Mouse (Mus musculus) layer of hippocampus, adult 18-20 months (tissue): Measurements from ENCODE around the gene Defb23. TPM values are rescaled to one million over a fixed set of nuclear protein-coding genes. Genes with fewer than 3 reads are reported as not detected.
"Not testable (repeated sequence)": the region's sequence is repeated elsewhere in the genome, so short reads cannot be mapped to it uniquely, and the experiment has no call there.

ENCODE experiments used
- DNase-seq, 2 experiments: peaks; one replicate each; pipeline ENCODE4 v3.0.0; 2022; ENCODE audit warnings: low spot score in 2 of 2
- total RNA-seq, 2 experiments: library from RNA; stranded (reverse); gene quantifications; 2 replicates each; pipeline ENCODE4 v1.2.3; 2021

The Defb23 gene
- total RNA-seq, 2 experiments from 2014 or later, result not detected

DNA sequence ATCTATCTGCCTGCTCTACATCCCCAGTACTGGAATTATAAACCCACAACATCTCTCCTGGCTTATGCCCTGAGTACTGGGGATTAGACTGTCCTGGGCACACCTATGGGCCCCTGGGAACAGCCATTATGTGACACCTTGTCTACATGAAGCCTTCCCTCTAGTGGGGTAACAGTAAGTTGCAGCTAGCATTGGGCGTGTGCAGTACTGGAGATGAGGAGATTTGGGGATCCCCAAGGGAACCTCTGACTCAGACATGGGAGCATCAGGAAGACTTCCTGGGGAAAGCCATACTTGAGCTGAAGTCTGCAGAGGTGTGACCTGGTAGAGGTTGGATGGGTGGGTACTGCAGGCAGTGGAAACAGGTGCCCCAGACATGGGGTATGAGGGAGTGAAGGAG, 25.5 kb downstream of the Defb23 start:
- DNase-seq, result no peak

DNA sequence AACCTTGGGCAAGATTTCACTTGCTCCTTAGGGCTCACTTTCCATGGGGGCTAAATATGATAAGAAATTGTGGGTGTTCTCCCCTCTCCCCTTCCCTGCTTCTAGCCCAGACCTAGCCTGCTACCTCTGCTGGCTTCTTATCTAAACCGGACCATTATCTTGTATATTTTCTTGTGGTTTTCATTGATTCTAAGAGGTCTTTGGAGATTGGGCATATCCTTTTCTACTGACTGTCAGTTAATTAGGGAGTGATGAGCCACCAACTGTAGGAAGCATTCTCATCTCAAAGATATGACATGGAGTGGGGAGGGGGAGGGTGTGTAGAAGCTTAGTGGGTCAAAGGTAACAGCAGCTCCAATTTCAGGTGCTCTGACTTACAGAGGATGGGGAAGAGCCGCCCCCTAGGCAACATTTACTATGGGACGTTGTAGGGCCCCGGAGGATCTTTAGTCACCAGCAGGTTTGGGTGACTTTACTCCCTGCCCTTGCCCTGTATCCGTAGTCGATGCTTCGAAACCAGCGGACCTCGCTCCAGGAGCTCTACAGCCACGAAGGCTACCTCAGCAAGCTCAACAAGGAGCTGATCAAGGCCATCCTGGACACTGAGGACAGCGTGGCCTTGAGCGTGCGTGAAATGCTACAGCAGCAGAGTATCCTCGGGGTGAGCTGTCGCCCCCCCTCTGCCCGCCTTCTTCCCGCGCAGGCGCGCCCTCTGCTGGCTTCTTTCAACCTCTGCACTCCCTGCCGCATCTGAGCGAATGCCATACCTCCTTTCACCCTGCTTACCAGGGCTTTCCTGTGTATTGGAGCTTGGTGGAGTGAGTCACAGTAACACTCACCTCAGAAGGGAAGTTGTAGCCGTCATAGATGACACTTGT, 27.2 kb downstream of the Defb23 start:
- peak; percentile 80 to 85 for DNase-seq

DNA sequence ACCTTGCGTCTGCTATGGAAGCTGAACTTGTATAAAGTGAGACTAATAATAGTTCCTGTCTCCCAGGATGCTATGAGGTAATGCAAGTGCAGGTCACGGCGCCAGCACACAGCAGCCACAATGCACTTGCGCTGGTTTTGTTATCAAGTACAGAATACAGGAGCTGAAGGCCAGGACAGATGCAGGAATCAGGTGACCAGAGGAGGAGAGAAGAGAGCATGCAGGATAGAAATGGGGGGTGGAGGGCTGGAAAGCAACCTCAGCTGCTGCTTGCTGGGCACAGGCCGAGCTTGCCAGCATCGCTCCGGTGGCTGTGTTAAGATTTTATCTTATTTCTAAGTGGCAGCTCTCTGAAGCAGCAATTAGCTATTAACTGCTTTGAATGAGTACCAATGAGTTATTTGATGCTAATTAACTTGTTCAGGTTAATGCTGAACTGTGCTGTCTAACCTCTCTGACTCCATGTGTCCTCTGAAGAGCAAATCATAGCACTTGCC, 28.0 kb downstream of the Defb23 start:
- DNase-seq, result no peak

DNA sequence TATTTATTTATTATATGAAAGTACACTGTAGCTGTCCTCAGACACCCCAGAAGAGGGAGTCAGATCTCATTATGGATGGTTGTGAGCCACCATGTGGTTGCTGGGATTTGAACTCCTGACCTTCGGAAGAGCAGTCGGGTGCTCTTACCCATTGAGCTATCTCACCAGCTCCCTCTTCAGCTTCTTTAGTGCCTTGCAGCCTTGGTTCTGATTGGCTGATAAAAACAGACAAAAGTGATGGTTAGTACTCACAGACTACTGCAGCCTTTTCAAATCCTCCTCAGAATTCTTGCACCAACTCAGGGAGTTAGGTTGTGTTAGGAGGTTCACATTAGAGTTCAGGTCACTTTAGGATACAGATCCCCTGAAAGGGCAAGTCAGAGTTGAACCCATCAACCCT, 35.9 kb downstream of the Defb23 start:
- DNase-seq, result not testable (repeated sequence)

DNA sequence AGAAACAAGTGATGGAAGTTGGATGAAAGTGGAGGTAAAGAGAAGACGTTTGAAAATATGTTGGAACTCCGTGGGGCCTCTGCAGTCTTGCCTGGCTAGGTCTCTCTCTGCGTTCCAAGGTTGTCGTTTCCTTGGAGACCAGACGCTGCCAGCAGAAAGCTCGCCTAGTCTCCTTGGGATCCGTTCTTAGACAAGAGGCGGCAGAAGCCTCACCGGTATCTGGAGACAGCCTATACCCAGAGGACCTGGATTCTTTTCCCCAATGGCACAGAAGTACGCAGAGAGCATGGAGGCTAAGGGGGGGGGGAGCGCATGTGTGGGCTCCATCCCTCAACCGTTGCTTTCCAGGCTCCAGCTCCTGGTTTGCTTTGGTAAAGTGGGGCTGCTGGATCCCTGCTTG, 36.9 kb downstream of the Defb23 start:
- peak in 1 of 2 experiments; percentile 39 for DNase-seq

DNA sequence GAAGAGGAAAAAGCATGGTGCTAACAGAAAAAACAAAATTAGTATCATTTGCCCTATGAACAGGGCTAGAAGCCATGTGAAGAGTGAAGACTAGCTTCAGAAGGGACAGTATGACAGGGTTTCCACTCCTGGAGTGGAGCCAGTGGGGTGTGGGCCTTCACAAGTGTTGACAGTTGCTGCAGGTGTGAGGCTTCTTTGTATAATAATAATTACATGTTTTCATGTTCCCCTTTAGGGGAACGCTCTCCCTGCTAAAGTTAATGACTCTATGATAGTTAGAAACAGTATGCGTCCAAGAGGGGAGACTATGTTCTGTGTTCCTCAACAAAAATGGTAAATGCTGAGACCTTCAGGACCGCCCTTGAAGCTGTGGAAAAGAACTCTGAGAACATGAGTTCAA, 48.6 kb downstream of the Defb23 start:
- no peak for DNase-seq

GRCm38 (mm10) chr2:152415287-152415686, 49.1 kb downstream of the Defb23 start, which contains the start of gene 6820408C15Rik:
TSS of gene 6820408C15Rik (plus strand) at chr2:152415587.
- no peak for DNase-seq

DNA sequence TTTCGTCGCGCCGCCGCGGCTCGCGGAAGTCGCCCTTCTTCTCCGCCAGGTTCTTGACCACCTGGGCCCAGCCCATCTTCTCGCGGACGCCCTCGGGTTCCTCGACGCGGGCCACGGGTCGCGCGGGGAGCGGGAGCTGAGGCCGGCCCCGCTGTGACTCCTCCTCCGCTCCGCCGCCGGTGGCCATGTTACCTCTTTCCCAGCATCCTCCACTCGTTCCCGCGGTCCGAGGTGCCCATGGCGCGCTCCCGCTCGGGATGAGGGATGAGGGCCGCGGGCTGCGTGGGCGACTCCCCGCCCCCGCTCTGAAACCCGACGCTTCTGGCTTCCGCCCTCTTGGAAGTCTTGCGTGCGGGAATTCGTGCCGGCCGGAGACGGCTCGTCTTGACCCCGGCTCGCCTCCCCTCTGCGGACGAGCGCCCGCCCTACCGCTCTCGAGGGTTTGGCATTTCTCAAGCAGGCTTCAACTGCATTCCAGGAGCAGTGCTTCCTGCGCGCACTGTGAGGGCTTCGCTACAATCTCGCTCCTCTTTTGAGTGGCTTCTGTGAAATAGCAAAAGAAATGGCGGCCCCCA, 49.7 kb downstream of the Defb23 start, which contains the start of gene Zcchc3:
Gene Zcchc3 (minus strand): TSS at position 437 of the 575 bp plus-strand sequence.
- DNase-seq, result peak; percentile 83 to 87

- peak in 1 of 2 experiments; percentile 28 for DNase-seq
Observed at GRCm38 (mm10) chr2:152413765-152414584, 50.4 kb downstream of the Defb23 start.

DNA sequence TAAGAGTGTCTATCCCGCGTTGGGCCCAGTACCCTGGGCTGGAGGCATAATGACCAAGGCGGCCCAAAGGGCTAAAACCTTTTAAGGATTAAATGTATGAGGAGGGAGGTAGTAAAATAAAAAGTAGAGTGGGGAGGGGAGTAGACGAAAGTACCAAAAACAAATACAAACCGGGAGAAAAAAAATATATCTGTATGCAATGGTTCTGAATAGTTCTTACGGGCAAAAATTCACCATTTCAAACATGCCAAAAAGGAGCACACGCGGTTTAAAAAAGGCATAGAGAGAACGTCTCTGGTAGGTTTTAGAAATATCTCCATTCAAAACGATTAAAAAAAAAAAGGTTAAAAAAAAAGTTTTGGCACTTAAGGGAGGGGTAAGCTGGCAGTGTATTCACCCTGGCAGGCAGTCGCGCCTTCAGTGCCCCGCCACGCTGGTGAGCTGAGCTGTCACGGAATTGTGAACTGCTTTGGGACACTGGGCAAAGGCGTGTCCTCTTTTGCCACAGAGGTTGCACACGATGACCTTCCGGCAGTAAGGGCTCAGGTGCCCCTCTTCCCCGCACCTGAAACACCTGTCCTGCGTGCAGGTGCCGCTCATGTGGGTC, 51.2 kb downstream of the Defb23 start:
- DNase-seq, result no peak

GRCm38 (mm10) chr2:152412526-152413157, 51.8 kb downstream of the Defb23 start:
- no peak for DNase-seq

GRCm38 (mm10) chr2:152411471-152411870, 52.9 kb downstream of the Defb23 start:
- no peak for DNase-seq

DNA sequence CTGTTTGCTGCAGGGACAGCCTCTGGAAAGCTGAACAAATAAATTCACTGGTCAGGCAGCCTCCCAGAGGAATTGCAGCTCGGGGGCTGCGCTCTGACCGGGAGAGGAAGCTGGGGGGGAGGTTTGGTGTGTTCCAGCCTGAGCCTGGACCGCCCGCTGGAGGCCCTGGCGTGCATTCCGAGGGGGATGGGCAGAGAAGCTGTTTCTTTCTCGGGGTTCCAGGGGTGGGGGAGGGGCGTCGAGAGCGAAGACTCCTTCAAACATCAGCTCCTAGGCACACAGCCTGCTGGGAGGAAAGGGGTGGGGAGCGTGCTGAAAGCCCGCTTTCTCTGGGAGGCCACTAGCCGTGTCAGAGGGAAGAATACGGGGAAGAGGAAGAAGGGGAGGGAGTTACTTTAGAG, 53.4 kb downstream of the Defb23 start:
- DNase-seq, result peak; percentile 44 to 74

- no peak for DNase-seq
Observed at GRCm38 (mm10) chr2:152409781-152410180, 54.6 kb downstream of the Defb23 start.

Other genes with a start within 250 kb of the Defb23 start
- gene Csnk2a1, start 237.8 kb downstream of the Defb23 start, total RNA-seq, result 10 to 100 TPM; 92.6 to 95.5 TPM
- 10 to 100 TPM; 50.8 to 54.8 TPM for gene Tbc1d20, start 170.8 kb downstream of the Defb23 start, total RNA-seq
- 100 to 1,000 TPM; 100 to 110 TPM for gene Rbck1, start 132.0 kb downstream of the Defb23 start, total RNA-seq
- under 1 TPM in 1 of 2 experiments, not detected in 1; 0.69 TPM for gene Trib3, start 120.6 kb downstream of the Defb23 start, total RNA-seq
- gene Nrsn2, start 88.0 kb downstream of the Defb23 start, total RNA-seq, result 100 to 1,000 TPM in 1 of 2 experiments, 10 to 100 TPM in 1; 95.7 to 106 TPM
- gene Sox12, start 66.6 kb downstream of the Defb23 start, total RNA-seq, result 10 to 100 TPM; 15.0 to 15.6 TPM
- 10 to 100 TPM; 10.2 to 10.6 TPM for gene Zcchc3, start 49.6 kb downstream of the Defb23 start, total RNA-seq
- 1 to 10 TPM; 1.7 to 2.3 TPM for gene 6820408C15Rik, start 49.0 kb downstream of the Defb23 start, total RNA-seq
- not detected for gene Defb20, start 12.4 kb upstream of the Defb23 start, total RNA-seq
- not detected for gene Defb22, start 25.5 kb upstream of the Defb23 start, total RNA-seq
- gene Defb26, start 47.1 kb upstream of the Defb23 start, total RNA-seq, result not detected
- gene Defb28, start 53.6 kb upstream of the Defb23 start, total RNA-seq, result not detected
- not detected for gene Defb29, start 75.5 kb upstream of the Defb23 start, total RNA-seq
- gene Gm17416, start 104.7 kb upstream of the Defb23 start, total RNA-seq, result not detected
- gene Defb21, start 108.1 kb upstream of the Defb23 start, total RNA-seq, result not detected
- not detected for gene Defb19, start 115.7 kb upstream of the Defb23 start, total RNA-seq
- gene Defb45, start 134.8 kb upstream of the Defb23 start, total RNA-seq, result not detected
- gene Defb36, start 139.7 kb upstream of the Defb23 start, total RNA-seq, result not detected
- not detected for gene Defb25, start 158.4 kb upstream of the Defb23 start, total RNA-seq
- under 1 TPM; 0.74 to 0.79 TPM for gene Rem1, start 162.3 kb upstream of the Defb23 start, total RNA-seq
- 10 to 100 TPM; 75.0 to 76.0 TPM for gene H13, start 204.8 kb upstream of the Defb23 start, total RNA-seq
- 10 to 100 TPM; 18.3 to 19.2 TPM for gene Mcts2, start 222.4 kb upstream of the Defb23 start, total RNA-seq